8 mouse cellular contexts compared by ENCODE assay signal in genomic region chr6:126645644-126646358, GRCm38 (mm10). TPM values are rescaled to one million over a fixed set of nuclear protein-coding genes. Genes with fewer than 3 reads are reported as not detected.
DNase-seq lines count a peak whose midpoint lies in the region; ATAC-seq lines count a peak whose summit lies in the region.

No protein-coding gene starts in this region.

- no peak for DNase-seq in kidney, adult 11 months
- peak; percentile 90 for DNase-seq in cerebellum, adult 9-11 months
- peak; percentile 58 to 70 for DNase-seq in layer of hippocampus, postnatal 10 days (ENCODE audit: low spot score in 2 of 2)
- peak; percentile 23 for DNase-seq in thymus, postnatal 0 days (ENCODE audit: low spot score)

- WGBS in kidney, embryonic 14.5 days, result 2% methylated on average over 27 of the region's 27 CpGs
- WGBS in midbrain, embryonic 12.5 days, result under 1% methylated on average over 27 of the region's 27 CpGs

- H3K27me3 ChIP-seq in kidney, embryonic 14.5 days (ENCODE audit: control insufficient read depth, insufficient read depth, low read length), result peaks cover 48% of the 10 kb centered on the region
- peaks cover 66% of the 10 kb centered on the region for H3K27me3 ChIP-seq in midbrain, embryonic 12.5 days

- H3K4me1 ChIP-seq in kidney, embryonic 14.5 days (ENCODE audit: control insufficient read depth, insufficient read depth, low read length), result peaks cover 26% of the 10 kb centered on the region
- H3K4me1 ChIP-seq in midbrain, embryonic 12.5 days, result peaks cover 37% of the 10 kb centered on the region

- H3K4me2 ChIP-seq in kidney, embryonic 14.5 days (replicated peaks; ENCODE audit: low read depth, low read length), result peak overlapping the region; percentile 97
- H3K4me2 ChIP-seq in midbrain, embryonic 12.5 days (replicated peaks), result peak overlapping the region; percentile 99

- no peaks in the 10 kb centered on the region for H3K36me3 ChIP-seq in kidney, embryonic 14.5 days (ENCODE audit: control insufficient read depth, insufficient read depth, low read length)
- H3K36me3 ChIP-seq in midbrain, embryonic 12.5 days, result no peaks in the 10 kb centered on the region

- no peak overlapping the region for H3K27ac ChIP-seq in kidney, embryonic 14.5 days (ENCODE audit: low read depth, low read length)
- H3K27ac ChIP-seq in midbrain, embryonic 12.5 days (replicated peaks), result peak overlapping the region; percentile 39; the same call in 1 of the 2 replicates

- peak overlapping the region; percentile 31; the same call in 1 of the 2 replicates for H3K9ac ChIP-seq in kidney, embryonic 14.5 days (ENCODE audit: low read depth, low read length)
- H3K9ac ChIP-seq in midbrain, embryonic 12.5 days (replicated peaks), result peak overlapping the region; percentile 59

- ATAC-seq in kidney, embryonic 14.5 days (ENCODE audit: low FRiP score, low TSS enrichment), result peak; percentile 86
- ATAC-seq in frontal cortex, adult (ENCODE audit: low TSS enrichment), result peak; percentile 66
- ATAC-seq in midbrain, embryonic 12.5 days (ENCODE audit: low FRiP score, low read depth), result peak; percentile 90
- no peak for ATAC-seq in CD4-positive, CD25-positive, alpha-beta regulatory T cell, adult 4 months

- no peaks in the 10 kb centered on the region for H3K9me3 ChIP-seq in kidney, embryonic 14.5 days (ENCODE audit: control insufficient read depth, low read length)
- no peaks in the 10 kb centered on the region for H3K9me3 ChIP-seq in midbrain, embryonic 12.5 days

- H3K4me3 ChIP-seq in kidney, embryonic 14.5 days (ENCODE audit: low read length), result peak overlapping the region; percentile 51
- peak overlapping the region; percentile 57 for H3K4me3 ChIP-seq in midbrain, embryonic 12.5 days

RNA-seq across cellular contexts. Expression of gene Kcna1, which starts 0.4 kb away (rescaled TPM):
- 0.30 and 0.66 TPM in 2 replicates for polyA plus RNA-seq in kidney, embryonic 14.5 days (2014; fragmentation: Nextera tagmentation; extraction: Ambion mirVana)
- 10 to 100 TPM; 48.5 to 53.7 TPM for total RNA-seq in layer of hippocampus, postnatal 10 days (2021)
- polyA plus RNA-seq in midbrain, embryonic 12.5 days (2016; fragmentation: Nextera tagmentation; extraction: Ambion mirVana), result 2.9 and 3.2 TPM in 2 replicates
- polyA plus RNA-seq in thymus, postnatal 0 days (2015; fragmentation: Nextera tagmentation; extraction: Ambion mirVana), result 1.0 TPM in 2 replicates
- not detected for polyA plus RNA-seq in CD4-positive, CD25-positive, alpha-beta regulatory T cell, adult 4 months (2017; shearing (Covaris generic))
